Mouse (Mus musculus) right cerebral cortex, postnatal 14 days (tissue): Measurements from ENCODE around the gene Pgs1.

ENCODE experiments used
- DNase-seq: peaks from one replicate; pipeline ENCODE4 v3.0.0; 2022

Pgs1 gene

GRCm38 (mm10) chr11:118004217-118004616 is 18.1 kb downstream of the Pgs1 start:
- no peak for DNase-seq

- no peak for DNase-seq
Measured at GRCm38 (mm10) chr11:118007460-118008143, 21.5 kb downstream of the Pgs1 start.

GRCm38 (mm10) chr11:118008144-118008805 is 22.2 kb downstream of the Pgs1 start:
- DNase-seq, result no peak

GRCm38 (mm10) chr11:118008843-118009242 is 22.8 kb downstream of the Pgs1 start:
- DNase-seq, result no peak

GRCm38 (mm10) chr11:118009865-118010571 is 23.9 kb downstream of the Pgs1 start:
- no peak for DNase-seq

GRCm38 (mm10) chr11:118012595-118012994 is 26.5 kb downstream of the Pgs1 start:
- no peak for DNase-seq

GRCm38 (mm10) chr11:118013339-118013738 is 27.2 kb downstream of the Pgs1 start:
- no peak for DNase-seq

- DNase-seq, result no peak
Measured at GRCm38 (mm10) chr11:118014391-118014995, 28.4 kb downstream of the Pgs1 start.

- no peak for DNase-seq
Measured at GRCm38 (mm10) chr11:118015381-118016145, 29.5 kb downstream of the Pgs1 start.

- no peak for DNase-seq
Measured at GRCm38 (mm10) chr11:118018328-118018727, 32.2 kb downstream of the Pgs1 start.

- DNase-seq, result peak; percentile 74
Measured at GRCm38 (mm10) chr11:118021806-118022205, 35.7 kb downstream of the Pgs1 start.

GRCm38 (mm10) chr11:118023475-118023874 is 37.4 kb downstream of the Pgs1 start:
- DNase-seq, result no peak

GRCm38 (mm10) chr11:118024111-118024510 is 38.0 kb downstream of the Pgs1 start:
- no peak for DNase-seq

- DNase-seq, result no peak
Measured at GRCm38 (mm10) chr11:118029170-118029569, 43.1 kb downstream of the Pgs1 start.

- no peak for DNase-seq
Measured at GRCm38 (mm10) chr11:118031134-118031533, 45.0 kb downstream of the Pgs1 start.

GRCm38 (mm10) chr11:118034395-118034794 is 48.3 kb downstream of the Pgs1 start:
- DNase-seq, result no peak

GRCm38 (mm10) chr11:118035068-118035467 is 49.0 kb downstream of the Pgs1 start:
- DNase-seq, result no peak

GRCm38 (mm10) chr11:118042791-118043190 is 56.7 kb downstream of the Pgs1 start:
- DNase-seq, result no peak

- DNase-seq, result peak; percentile 63
Measured at GRCm38 (mm10) chr11:118043293-118043907, 57.3 kb downstream of the Pgs1 start.

- DNase-seq, result no peak
Measured at GRCm38 (mm10) chr11:118049641-118050040, 63.5 kb downstream of the Pgs1 start.

- DNase-seq, result no peak
Measured at GRCm38 (mm10) chr11:118050174-118050573, 64.1 kb downstream of the Pgs1 start.

GRCm38 (mm10) chr11:118058367-118058766 is 72.3 kb downstream of the Pgs1 start:
- no peak for DNase-seq
